Mouse (Mus musculus): ENCODE measurements around the gene Usp16. TPM values are rescaled to one million over a fixed set of nuclear protein-coding genes. Genes with fewer than 3 reads are reported as not detected.
A peak's percentile ranks its signal among the peaks of the same experiment; 100 is the strongest.

The Usp16 gene
- polyA plus RNA-seq (2012; rRNA removed) (9.4 and 16.4 TPM in 2 replicates), polyA plus RNA-seq (2014; fragmentation: Nextera tagmentation; extraction: Ambion mirVana) (21.5 and 22.2 TPM in 2 replicates)

- H3K4me2 ChIP-seq (ENCODE audit: low read depth), result peak within 1 kb of the TSS; percentile 91
- ATAC-seq (ENCODE audit: insufficient read depth) (peak; percentile 97), DNase-seq (ENCODE audit: low read depth in 3 of 3, low spot score in 3 of 3) (peak; percentile 75 to 77 (median 76))
- no peaks in the 10 kb centered on the region for H3K9me3 ChIP-seq (ENCODE audit: control insufficient read depth, low read length)
- peak within 1 kb of the TSS; percentile 34 for H3K27ac ChIP-seq
- 16% methylated on average over 37 of the region's 45 CpGs for WGBS (ENCODE audit: insufficient replicate concordance)
- no peaks in the 10 kb centered on the region for H3K27me3 ChIP-seq (ENCODE audit: control insufficient read depth, insufficient read depth, low read length)
- H3K9ac ChIP-seq (replicated peaks), result peak within 1 kb of the TSS; percentile 82
- no peaks in the 10 kb centered on the region for H3K36me3 ChIP-seq (replicated peaks; ENCODE audit: control insufficient read depth, insufficient read depth, low read depth)
- peak within 1 kb of the TSS; percentile 69 to 97 for H3K4me3 ChIP-seq (ENCODE audit: insufficient read depth in 1 of 2, low read depth in 2 of 2, low read length in 2 of 2)
- peaks cover 7 to 14% of the 10 kb centered on the region in 2 experiments for H3K4me1 ChIP-seq (replicated peaks; ENCODE audit: control insufficient read depth in 2 of 2, insufficient read depth in 2 of 2, low read length in 1 of 2)
- TF ChIP-seq EP300 (IDR thresholded peaks at IDR 0.05; ENCODE audit: low read depth) (no peak), CTCF (IDR thresholded peaks at IDR 0.05; ENCODE audit: low read depth) (no peak)
These were observed at the start of gene Usp16 for GRCm38 (mm10) chr16:87454419-87455179. Gene Usp16, plus strand, starts transcription at chr16:87454703.

DNA sequence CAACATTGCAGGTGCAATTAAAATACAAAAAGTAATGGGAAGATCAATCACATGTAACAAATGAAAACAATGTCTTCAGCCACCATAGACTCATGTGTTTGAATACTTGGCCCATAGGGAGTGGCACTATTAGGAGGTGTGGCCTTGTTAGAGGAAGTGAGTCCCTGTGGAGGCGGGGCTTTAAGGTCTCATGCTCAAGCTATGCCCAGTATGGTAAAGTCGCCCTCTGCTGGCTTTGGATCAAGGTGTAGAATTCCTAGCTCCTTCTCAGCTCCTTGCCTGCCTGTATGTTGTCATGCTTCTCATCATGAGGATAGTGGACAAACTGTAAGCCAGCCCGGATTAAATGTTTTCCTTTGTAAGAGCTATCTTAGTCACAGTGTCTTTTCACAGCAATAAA lies 49.5 kb upstream of the Usp16 start:
- TF ChIP-seq EP300 (IDR thresholded peaks at IDR 0.05; ENCODE audit: low read depth) (no peak), CTCF (IDR thresholded peaks at IDR 0.05; ENCODE audit: low read depth) (peak; percentile 58)
- ATAC-seq (ENCODE audit: insufficient read depth) (peak; percentile 68; the same call in 1 of the 2 replicates), DNase-seq (ENCODE audit: low read depth in 3 of 3, low spot score in 3 of 3) (peak; percentile 54 to 62 (median 55))
- Histone ChIP-seq H3K27ac (no peak overlapping the region), H3K27me3 (ENCODE audit: control insufficient read depth, insufficient read depth, low read length) (no peaks in the 10 kb centered on the region), H3K4me1 (replicated peaks; ENCODE audit: control insufficient read depth in 2 of 2, insufficient read depth in 2 of 2, low read length in 1 of 2) (no peaks in the 10 kb centered on the region), H3K4me3 (ENCODE audit: insufficient read depth in 1 of 2, low read depth in 2 of 2, low read length in 2 of 2) (no peak overlapping the region), H3K9ac (replicated peaks) (no peak overlapping the region), H3K36me3 (replicated peaks; ENCODE audit: control insufficient read depth, insufficient read depth, low read depth) (peaks cover 55% of the 10 kb centered on the region), H3K4me2 (ENCODE audit: low read depth) (no peak overlapping the region), H3K9me3 (ENCODE audit: control insufficient read depth, low read length) (no peaks in the 10 kb centered on the region)
- 63% methylated on average over 3 of the region's 3 CpGs for WGBS (ENCODE audit: insufficient replicate concordance)

GRCm38 (mm10) chr16:87420662-87421061 lies 33.8 kb upstream of the Usp16 start:
- no peak for TF ChIP-seq CTCF (IDR thresholded peaks at IDR 0.05; ENCODE audit: low read depth)
- H3K9me3 ChIP-seq (ENCODE audit: control insufficient read depth, low read length), result no peaks in the 10 kb centered on the region
- peaks cover 82% of the 10 kb centered on the region for H3K36me3 ChIP-seq (replicated peaks; ENCODE audit: control insufficient read depth, insufficient read depth, low read depth)
- H3K27me3 ChIP-seq (ENCODE audit: control insufficient read depth, insufficient read depth, low read length), result no peaks in the 10 kb centered on the region
- DNase-seq (ENCODE audit: low read depth in 3 of 3, low spot score in 3 of 3) (no peak), ATAC-seq (ENCODE audit: insufficient read depth) (no peak)
- H3K27ac ChIP-seq, result no peak overlapping the region
- H3K4me3 ChIP-seq (ENCODE audit: insufficient read depth in 1 of 2, low read depth in 2 of 2, low read length in 2 of 2), result no peak overlapping the region
- no peaks in the 10 kb centered on the region for H3K4me1 ChIP-seq (replicated peaks; ENCODE audit: control insufficient read depth in 2 of 2, insufficient read depth in 2 of 2, low read length in 1 of 2)
- no peak overlapping the region for H3K9ac ChIP-seq (replicated peaks)
- WGBS (ENCODE audit: insufficient replicate concordance), result 84% methylated on average over 8 of the region's 8 CpGs
- H3K4me2 ChIP-seq (ENCODE audit: low read depth), result no peak overlapping the region

- 87% methylated on average over 8 of the region's 8 CpGs for WGBS (ENCODE audit: insufficient replicate concordance)
- TF ChIP-seq EP300 (IDR thresholded peaks at IDR 0.05; ENCODE audit: low read depth), result no peak
- TF ChIP-seq CTCF (IDR thresholded peaks at IDR 0.05; ENCODE audit: low read depth), result no peak
These were observed 27.0 kb upstream of the Usp16 start for GRCm38 (mm10) chr16:87427516-87427915.

GRCm38 (mm10) chr16:87432033-87432814 lies 22.3 kb upstream of the Usp16 start, which contains the start of gene Ltn1:
Gene Ltn1, minus strand, starts transcription at chr16:87432612.
- ATAC-seq (ENCODE audit: insufficient read depth), result peak; percentile 99
- peak within 1 kb of the TSS; percentile 90 for H3K9ac ChIP-seq (replicated peaks)
- H3K4me3 ChIP-seq (ENCODE audit: insufficient read depth in 1 of 2, low read depth in 2 of 2, low read length in 2 of 2), result peak within 1 kb of the TSS; percentile 82 to 94
- H3K36me3 ChIP-seq (replicated peaks; ENCODE audit: control insufficient read depth, insufficient read depth, low read depth), result no peaks in the 10 kb centered on the region
- peak within 1 kb of the TSS; percentile 62 for H3K27ac ChIP-seq
- TF ChIP-seq EP300 (IDR thresholded peaks at IDR 0.05; ENCODE audit: low read depth) (no peak), CTCF (IDR thresholded peaks at IDR 0.05; ENCODE audit: low read depth) (no peak)
- peaks cover 4 to 6% of the 10 kb centered on the region in 2 experiments for H3K4me1 ChIP-seq (replicated peaks; ENCODE audit: control insufficient read depth in 2 of 2, insufficient read depth in 2 of 2, low read length in 1 of 2)
- no peaks in the 10 kb centered on the region for H3K27me3 ChIP-seq (ENCODE audit: control insufficient read depth, insufficient read depth, low read length)
- peak within 1 kb of the TSS; percentile 80 for H3K4me2 ChIP-seq (ENCODE audit: low read depth)
- peak; percentile 98 to 99 (median 99) for DNase-seq (ENCODE audit: low read depth in 3 of 3, low spot score in 3 of 3)
- WGBS (ENCODE audit: insufficient replicate concordance), result under 1% methylated on average over 56 of the region's 56 CpGs
- H3K9me3 ChIP-seq (ENCODE audit: control insufficient read depth, low read length), result no peaks in the 10 kb centered on the region

More at GRCm38 (mm10) chr16:87427516-87427915, 27.0 kb upstream of the Usp16 start:
- Histone ChIP-seq H3K9me3 (ENCODE audit: control insufficient read depth, low read length) (no peaks in the 10 kb centered on the region), H3K36me3 (replicated peaks; ENCODE audit: control insufficient read depth, insufficient read depth, low read depth) (peaks cover 37% of the 10 kb centered on the region), H3K4me1 (replicated peaks; ENCODE audit: control insufficient read depth in 2 of 2, insufficient read depth in 2 of 2, low read length in 1 of 2) (peaks cover 1 to 2% of the 10 kb centered on the region in 2 experiments; a peak in 2 of 4 replicates), H3K4me3 (ENCODE audit: insufficient read depth in 1 of 2, low read depth in 2 of 2, low read length in 2 of 2) (no peak overlapping the region), H3K27ac (no peak overlapping the region), H3K4me2 (ENCODE audit: low read depth) (no peak overlapping the region), H3K9ac (replicated peaks) (no peak overlapping the region), H3K27me3 (ENCODE audit: control insufficient read depth, insufficient read depth, low read length) (no peaks in the 10 kb centered on the region)
- ATAC-seq (ENCODE audit: insufficient read depth) (no peak), DNase-seq (ENCODE audit: low read depth in 3 of 3, low spot score in 3 of 3) (no peak)
